Mouse (Mus musculus) intestine, embryonic 16.5 days (tissue): ENCODE measurements at regions not wholly inside any gene's neighbourhood (a gene's known extent, or its start where the extent isn't known, plus 50 kb on each side); places are given as distances from the start of the nearest gene placed in this dataset.

Experiments used
- ATAC-seq: fragments of 200-750 bp; cut with Nextera tagmentation; 2 replicates; pipeline ENCODE4 v1.8.0; 2017; ENCODE audit warnings: moderate TSS enrichment, moderate library complexity
- H3K27ac ChIP-seq: fragments of 300-500 bp; sonication (generic); 2 replicates; pipeline ENCODE4 v1.5.1; 2014; ENCODE audit warnings: mild to moderate bottlenecking, low read length
- H3K27me3 ChIP-seq: fragments of 300-500 bp; sonication (generic); replicated peaks from 2 replicates; pipeline ENCODE4 v1.6.1; 2014; ENCODE audit warnings: low read length, control low read depth, mixed read lengths; ENCODE audit not compliant: control insufficient read depth, insufficient read depth
- H3K36me3 ChIP-seq: fragments of 300-500 bp; sonication (generic); 2 replicates; pipeline ENCODE4 v1.6.1; 2014; ENCODE audit warnings: low read length, control low read depth; ENCODE audit not compliant: control insufficient read depth, insufficient read depth
- H3K4me1 ChIP-seq: fragments of 300-500 bp; sonication (generic); 2 replicates; pipeline ENCODE4 v1.6.1; 2014; ENCODE audit warnings: low read length, control low read depth, mixed read lengths; ENCODE audit not compliant: control insufficient read depth, insufficient read depth
- H3K4me2 ChIP-seq: fragments of 300-500 bp; sonication (generic); 2 replicates; pipeline ENCODE4 v1.6.1; 2014; ENCODE audit warnings: low read depth, low read length, control low read depth
- H3K4me3 ChIP-seq: fragments of 300-500 bp; sonication (generic); 2 replicates; pipeline ENCODE4 v1.5.1; 2014; ENCODE audit warnings: mild to moderate bottlenecking, low read length
- H3K9ac ChIP-seq: fragments of 300-500 bp; sonication (generic); 2 replicates; pipeline ENCODE4 v1.6.1; 2014; ENCODE audit warnings: low read depth, low read length
- H3K9me3 ChIP-seq: fragments of 300-500 bp; sonication (generic); 2 replicates; pipeline ENCODE4 v1.6.1; 2016; ENCODE audit warnings: low read length, control low read depth; ENCODE audit not compliant: control insufficient read depth
- WGBS: fragments of 180-500 bp; shearing (Covaris S2); extraction: QIAGEN DNeasy Blood & Tissue Kit; methylation state at CpG from one replicate; pipeline ENCODE4 v1.1.7; 2014; 5-methylcytosine and 5-hydroxymethylcytosine counted together

DNA sequence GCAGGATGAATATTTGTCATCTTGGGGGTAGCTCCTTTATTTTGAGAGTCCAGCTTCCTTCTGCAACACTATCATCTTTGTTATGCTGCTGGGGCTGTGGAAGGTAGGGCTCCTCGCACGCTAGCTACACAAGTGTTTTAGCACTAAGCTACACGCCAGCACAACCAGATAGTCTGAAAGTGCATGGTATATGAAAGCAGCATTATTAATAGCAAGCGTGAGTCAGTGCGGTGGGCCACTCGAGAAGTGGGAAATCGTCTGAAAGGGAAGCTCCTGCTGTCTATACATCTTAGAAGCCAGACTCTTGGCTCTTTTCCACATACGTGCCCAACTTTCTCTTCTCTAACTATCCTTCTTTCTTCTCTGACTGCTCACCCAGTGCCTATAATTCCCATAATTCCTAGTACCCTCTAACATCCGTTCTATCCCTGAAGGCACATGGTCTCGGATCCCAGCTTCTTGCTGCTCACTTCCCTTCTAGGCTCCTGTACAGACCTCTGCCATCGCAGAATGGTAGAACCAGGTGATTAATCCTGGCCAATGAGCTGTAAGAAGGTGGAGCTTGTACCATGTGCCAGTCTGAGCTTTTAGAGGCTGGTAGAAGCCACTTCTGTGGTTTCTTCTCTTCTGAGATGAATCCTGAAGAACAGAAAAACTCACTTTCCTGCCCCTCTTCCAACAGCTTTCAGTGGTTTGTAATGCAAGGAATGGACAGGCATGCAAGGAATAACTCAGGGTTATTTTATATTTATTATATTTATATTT is 55.5 kb downstream of the E030025P04Rik start:
- 78% methylated on average over 11 of the region's 11 CpGs for WGBS
- no peak overlapping the region for H3K9ac ChIP-seq
- H3K4me1 ChIP-seq: no peaks in the 10 kb centered on the region; the same call in 1 of the 2 replicates
- no peaks in the 10 kb centered on the region for H3K36me3 ChIP-seq
- no peak overlapping the region for H3K4me3 ChIP-seq
- no peak for ATAC-seq
- no peaks in the 10 kb centered on the region for H3K9me3 ChIP-seq
- H3K27me3 ChIP-seq: no peaks in the 10 kb centered on the region
- H3K27ac ChIP-seq: no peak overlapping the region
- no peak overlapping the region for H3K4me2 ChIP-seq

DNA sequence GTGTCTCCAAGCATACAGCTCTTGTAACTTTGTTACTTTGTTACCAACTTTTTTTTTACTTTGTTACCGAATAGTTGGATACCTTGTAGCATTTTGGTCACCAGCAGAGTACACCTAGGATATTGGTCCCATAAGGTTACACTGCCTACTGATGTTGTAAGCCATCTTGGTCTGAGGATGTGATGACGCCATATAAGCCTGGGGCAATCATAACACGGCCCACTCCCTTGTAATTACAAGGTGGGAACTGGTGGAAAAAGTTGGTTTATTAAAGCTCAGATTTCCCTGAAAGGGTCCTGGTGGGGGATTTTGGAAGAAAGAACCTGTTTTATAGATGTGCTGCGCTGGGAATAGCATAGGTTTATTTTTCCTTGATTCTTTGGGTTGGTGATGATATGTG is 62.2 kb downstream of the E030025P04Rik start:
- no peak overlapping the region for H3K4me3 ChIP-seq
- no peaks in the 10 kb centered on the region for H3K9me3 ChIP-seq
- H3K36me3 ChIP-seq: no peaks in the 10 kb centered on the region
- H3K4me2 ChIP-seq: no peak overlapping the region
- no peak for ATAC-seq
- H3K27ac ChIP-seq: no peak overlapping the region
- 93% methylated on average over 4 of the region's 4 CpGs for WGBS
- no peaks in the 10 kb centered on the region for H3K27me3 ChIP-seq
- H3K4me1 ChIP-seq: no peaks in the 10 kb centered on the region
- H3K9ac ChIP-seq: no peak overlapping the region

DNA sequence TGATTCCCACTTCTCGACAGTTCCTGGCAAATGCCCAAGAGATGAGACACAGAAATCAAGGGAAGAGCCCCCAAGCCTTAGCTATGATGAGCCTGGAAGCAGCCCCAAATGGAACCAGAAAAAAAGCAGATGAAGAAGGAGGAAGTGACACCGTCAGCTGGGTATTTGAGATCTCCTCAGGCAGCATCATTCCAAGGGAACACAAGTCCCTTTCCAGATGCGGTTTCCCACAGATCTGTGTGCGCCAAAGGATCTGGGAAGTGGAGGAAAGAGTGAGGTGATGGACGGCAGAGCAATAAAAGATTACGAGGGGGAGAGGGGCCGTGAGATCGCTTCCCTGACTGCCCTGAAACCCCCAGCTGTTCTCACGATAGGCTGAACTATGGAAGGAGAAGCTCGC is 62.7 kb downstream of the E030025P04Rik start:
- Histone ChIP-seq H3K9me3 (no peaks in the 10 kb centered on the region), H3K4me2 (no peak overlapping the region), H3K36me3 (no peaks in the 10 kb centered on the region), H3K27ac (no peak overlapping the region), H3K4me1 (no peaks in the 10 kb centered on the region), H3K27me3 (no peaks in the 10 kb centered on the region), H3K4me3 (no peak overlapping the region), H3K9ac (no peak overlapping the region)
- WGBS: 44% methylated on average over 10 of the region's 10 CpGs
- no peak for ATAC-seq

DNA sequence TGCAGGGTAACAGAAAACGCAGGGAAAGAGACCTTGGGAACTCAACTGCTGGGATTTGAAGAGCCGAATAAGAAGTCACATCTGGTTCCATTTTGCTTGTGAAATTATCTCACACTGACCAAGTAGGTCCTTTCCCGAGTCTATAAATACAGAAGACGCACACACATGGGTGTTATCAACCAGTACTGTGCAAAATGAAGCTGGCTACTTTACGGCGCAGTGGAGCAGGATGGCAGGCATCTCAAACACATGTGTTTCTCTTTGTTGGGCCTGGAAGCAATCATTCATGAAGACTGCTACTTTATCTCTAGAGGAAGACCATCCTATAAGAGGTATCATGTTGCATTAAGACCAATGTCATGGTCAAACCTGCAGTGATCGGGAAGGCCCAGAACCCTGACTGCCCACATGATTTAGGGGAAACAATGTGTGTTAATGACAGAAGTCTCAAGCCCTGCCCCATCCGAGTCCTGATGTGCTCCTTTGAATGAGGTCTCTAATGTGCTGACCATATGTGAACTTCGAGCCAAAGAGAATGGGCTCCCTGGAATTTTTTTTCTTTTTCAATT is 63.2 kb downstream of the E030025P04Rik start:
- H3K9me3 ChIP-seq: no peaks in the 10 kb centered on the region
- H3K27me3 ChIP-seq: no peaks in the 10 kb centered on the region
- WGBS: 87% methylated on average over 9 of the region's 9 CpGs
- H3K36me3 ChIP-seq: no peaks in the 10 kb centered on the region
- H3K27ac ChIP-seq: no peak overlapping the region
- ATAC-seq: no peak
- H3K9ac ChIP-seq: no peak overlapping the region
- H3K4me3 ChIP-seq: no peak overlapping the region
- H3K4me2 ChIP-seq: no peak overlapping the region
- no peaks in the 10 kb centered on the region for H3K4me1 ChIP-seq

DNA sequence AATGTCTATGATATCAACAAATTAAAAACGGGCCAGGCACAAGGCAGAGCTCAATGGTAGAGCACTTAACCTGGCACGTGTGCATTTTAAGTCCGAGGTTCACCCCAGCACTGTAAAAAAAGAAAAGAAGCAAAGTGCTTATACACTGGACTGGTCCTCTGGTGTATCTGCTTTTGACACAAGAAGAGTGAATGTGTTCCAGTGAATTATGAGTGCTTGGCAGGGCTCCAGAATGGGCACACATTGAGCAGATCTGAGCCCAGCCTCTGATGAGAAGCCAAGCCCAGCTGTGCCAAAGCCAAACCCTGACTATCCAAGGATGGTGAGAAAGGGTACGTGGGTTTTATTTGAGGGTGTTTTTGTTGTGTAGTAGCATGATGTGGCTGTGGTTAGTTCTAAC is 64.7 kb downstream of the E030025P04Rik start:
- 82% methylated on average over 4 of the region's 4 CpGs for WGBS
- no peak for ATAC-seq

DNA sequence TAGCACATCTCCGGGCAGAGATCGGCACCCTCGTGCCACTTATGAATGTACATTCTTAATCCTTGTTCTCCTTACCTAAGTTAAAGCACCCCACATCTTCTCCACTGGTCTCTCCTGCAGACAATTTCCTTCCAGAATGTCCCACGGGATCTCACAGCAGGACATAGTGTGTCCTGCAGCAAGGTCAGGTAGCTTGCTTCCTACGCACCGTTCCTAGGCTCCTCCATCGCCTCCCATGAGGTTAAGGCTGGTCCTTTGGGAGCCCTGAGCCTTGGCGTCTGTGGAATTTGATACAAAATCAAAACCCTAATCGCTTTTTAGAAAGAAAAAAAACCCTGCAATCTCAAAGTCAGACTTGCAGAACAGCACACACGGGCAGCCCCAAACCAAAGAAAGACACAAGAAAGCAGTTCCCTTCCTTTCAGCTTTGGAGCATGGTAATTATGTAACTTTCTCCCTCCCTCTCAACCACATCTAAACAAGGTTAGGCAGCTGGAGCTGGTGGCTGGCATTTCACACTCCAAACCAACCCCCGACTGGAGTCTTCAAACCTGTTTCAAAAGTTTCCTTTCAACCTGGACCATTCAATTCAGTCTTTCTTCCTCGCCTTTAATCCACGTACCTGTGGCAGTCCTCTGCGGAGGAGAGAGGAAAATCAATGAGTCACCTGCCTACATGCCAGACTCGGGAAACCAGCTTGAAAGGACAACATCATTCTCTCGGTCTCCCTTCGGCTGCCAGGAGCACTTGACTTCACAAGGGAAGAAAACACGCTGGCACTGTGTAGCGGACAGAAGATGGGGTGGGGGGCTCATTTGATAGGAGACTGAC is 67.4 kb downstream of the E030025P04Rik start:
- ATAC-seq: no peak
- no peak overlapping the region for H3K9ac ChIP-seq
- WGBS: 62% methylated on average over 19 of the region's 19 CpGs
- H3K4me2 ChIP-seq: no peak overlapping the region
- H3K4me1 ChIP-seq: no peaks in the 10 kb centered on the region
- H3K9me3 ChIP-seq: no peaks in the 10 kb centered on the region
- no peak overlapping the region for H3K27ac ChIP-seq
- H3K27me3 ChIP-seq: no peaks in the 10 kb centered on the region
- no peaks in the 10 kb centered on the region for H3K36me3 ChIP-seq
- H3K4me3 ChIP-seq: no peak overlapping the region

More for the DNA sequence above, 64.7 kb downstream of the E030025P04Rik start:
- H3K27ac ChIP-seq: no peak overlapping the region
- no peak overlapping the region for H3K4me2 ChIP-seq
- H3K4me1 ChIP-seq: no peaks in the 10 kb centered on the region
- H3K36me3 ChIP-seq: no peaks in the 10 kb centered on the region
- no peak overlapping the region for H3K4me3 ChIP-seq
- no peaks in the 10 kb centered on the region for H3K9me3 ChIP-seq
- H3K27me3 ChIP-seq: no peaks in the 10 kb centered on the region
- H3K9ac ChIP-seq: no peak overlapping the region

DNA sequence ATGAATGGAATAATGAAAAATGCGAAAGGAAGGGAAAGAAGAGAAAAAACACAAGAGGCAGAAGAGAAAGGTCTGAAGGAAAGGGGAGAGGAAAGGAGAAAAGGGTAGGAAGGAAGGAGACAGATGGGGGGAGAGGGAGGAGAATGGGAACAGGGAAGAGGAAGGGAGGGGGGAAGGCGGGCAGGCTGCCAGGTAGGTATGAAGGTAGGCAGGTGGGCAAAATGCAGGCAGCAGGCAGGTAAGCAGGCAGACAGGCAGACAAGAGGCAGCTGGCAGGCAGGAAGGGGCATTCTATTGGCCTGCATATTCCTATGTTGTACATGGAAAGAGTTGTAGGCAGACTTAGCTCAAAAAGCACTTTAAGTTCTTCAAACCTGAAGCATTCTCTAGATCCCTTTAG is 72.8 kb downstream of the E030025P04Rik start:
- ATAC-seq: no peak
- no peaks in the 10 kb centered on the region for H3K27me3 ChIP-seq
- no peak overlapping the region for H3K4me2 ChIP-seq
- peaks cover 16% of the 10 kb centered on the region for H3K4me1 ChIP-seq
- no peaks in the 10 kb centered on the region for H3K36me3 ChIP-seq
- WGBS: 78% methylated on average over 2 of the region's 2 CpGs
- no peak overlapping the region for H3K4me3 ChIP-seq
- H3K27ac ChIP-seq: no peak overlapping the region
- H3K9me3 ChIP-seq: no peaks in the 10 kb centered on the region
- H3K9ac ChIP-seq: no peak overlapping the region

DNA sequence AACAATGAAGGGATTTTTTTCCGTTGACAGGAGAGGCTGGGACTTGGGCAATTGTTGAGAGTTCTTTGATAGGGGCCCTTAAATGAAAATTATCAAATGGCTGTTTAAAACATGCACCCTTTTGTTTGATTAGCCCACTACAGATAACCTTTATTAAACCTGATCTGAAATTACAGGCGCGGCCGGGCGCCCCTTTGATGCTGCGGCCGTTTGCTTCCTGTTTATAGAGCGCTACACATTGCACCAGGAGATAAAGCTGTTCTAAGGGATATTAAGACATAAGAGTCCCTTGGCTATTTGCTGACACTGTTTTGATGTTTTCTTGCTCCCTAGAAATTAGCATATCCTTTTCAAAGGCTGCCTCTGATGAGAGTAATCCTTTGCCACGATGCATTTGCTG is 73.8 kb downstream of the E030025P04Rik start:
- Histone ChIP-seq H3K9ac (no peak overlapping the region), H3K4me1 (peaks cover 16% of the 10 kb centered on the region), H3K4me2 (no peak overlapping the region), H3K9me3 (no peaks in the 10 kb centered on the region), H3K27ac (no peak overlapping the region), H3K36me3 (no peaks in the 10 kb centered on the region), H3K4me3 (no peak overlapping the region), H3K27me3 (no peaks in the 10 kb centered on the region)
- 32% methylated on average over 9 of the region's 9 CpGs for WGBS
- no peak for ATAC-seq

DNA sequence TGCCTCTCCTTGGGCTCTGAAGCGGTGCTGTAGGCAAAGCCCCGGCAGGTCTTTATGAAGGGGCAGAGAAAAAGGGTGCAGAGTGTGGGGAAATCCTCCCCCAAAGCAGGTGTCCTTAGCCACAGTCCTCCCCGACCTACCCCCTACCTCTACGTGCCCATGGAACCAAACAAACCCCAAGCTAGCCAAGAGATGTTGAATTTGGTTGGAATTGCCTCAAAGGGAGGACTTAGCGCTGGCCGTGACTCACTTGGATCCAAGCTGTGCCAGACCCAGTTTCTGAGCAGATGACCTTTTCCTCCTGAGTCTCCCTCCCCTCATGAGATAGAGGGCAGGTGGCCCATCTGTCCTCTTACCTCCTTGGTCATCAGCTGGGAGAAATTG is 74.9 kb downstream of the E030025P04Rik start:
- no peak overlapping the region for H3K4me3 ChIP-seq
- H3K4me2 ChIP-seq: no peak overlapping the region
- H3K9ac ChIP-seq: no peak overlapping the region
- no peak for ATAC-seq
- no peaks in the 10 kb centered on the region for H3K36me3 ChIP-seq
- H3K27ac ChIP-seq: no peak overlapping the region
- peaks cover 16% of the 10 kb centered on the region for H3K4me1 ChIP-seq
- no peaks in the 10 kb centered on the region for H3K27me3 ChIP-seq
- H3K9me3 ChIP-seq: no peaks in the 10 kb centered on the region
- 47% methylated on average over 6 of the region's 6 CpGs for WGBS
